Mouse (Mus musculus): Measurements from ENCODE around the gene 1110002E22Rik.

1110002E22Rik gene

GRCm38 (mm10) chr3:138065930-138066329 lies 1.1 kb downstream of the 1110002E22Rik start:
- DNase-seq: no peak

DNA sequence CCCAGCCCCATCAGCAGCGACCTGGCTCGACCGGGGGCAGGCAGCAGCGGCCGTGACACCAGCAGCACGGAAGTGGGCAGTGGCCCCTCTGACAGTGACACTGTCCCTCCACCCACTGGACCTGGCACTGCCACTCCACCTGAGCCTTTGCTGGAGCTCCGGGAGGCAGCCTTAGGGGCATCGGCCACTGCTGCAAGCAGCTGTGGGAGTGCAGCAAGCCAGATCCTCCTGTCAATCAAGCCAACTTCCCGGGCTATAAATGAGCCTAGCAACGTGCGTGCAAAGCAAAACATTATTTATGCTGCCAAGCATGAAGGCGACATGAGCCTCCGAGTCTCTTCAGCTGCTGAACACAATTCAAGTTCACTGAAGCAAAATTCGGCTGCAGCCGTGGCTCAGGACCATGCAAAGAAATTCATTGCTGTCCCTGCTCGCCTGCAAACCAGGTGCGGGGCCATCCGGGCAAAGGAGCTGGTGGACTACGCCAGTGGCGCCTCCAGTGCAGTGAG lies 1.6 kb downstream of the 1110002E22Rik start:
- peak; percentile 14 for DNase-seq

DNA sequence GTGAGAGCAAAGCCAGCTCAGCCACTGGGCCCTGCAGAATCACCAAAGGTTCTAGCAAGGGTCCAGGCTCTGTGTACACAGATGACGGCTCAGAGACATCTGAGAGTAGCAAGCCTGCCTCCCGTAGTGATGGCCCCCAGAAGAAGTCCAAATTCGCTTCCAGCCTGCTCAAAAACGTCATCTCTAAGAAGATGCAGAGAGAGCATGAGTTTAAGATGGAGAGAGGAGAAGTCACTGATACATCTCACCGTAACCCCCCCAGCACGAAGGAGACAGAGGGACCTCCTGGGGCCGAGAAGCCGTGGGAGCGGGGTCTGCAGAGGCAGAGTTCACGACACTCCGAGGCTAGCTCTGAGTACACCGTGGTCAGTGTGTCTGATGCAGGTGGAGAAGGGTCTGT lies 2.4 kb downstream of the 1110002E22Rik start, which contains the start of gene Gm5105:
Gene Gm5105, minus strand, starts transcription at position 101 of the 400 bp plus-strand sequence.
- DNase-seq: no peak

- DNase-seq: no peak
These were observed 3.3 kb downstream of the 1110002E22Rik start for GRCm38 (mm10) chr3:138068103-138068502.

GRCm38 (mm10) chr3:138069756-138070511 lies 5.1 kb downstream of the 1110002E22Rik start:
- DNase-seq: no peak

- no peak for DNase-seq
These were observed 6.2 kb downstream of the 1110002E22Rik start for GRCm38 (mm10) chr3:138071004-138071403.

- no peak for DNase-seq
These were observed 6.7 kb downstream of the 1110002E22Rik start for GRCm38 (mm10) chr3:138071476-138072073.

GRCm38 (mm10) chr3:138074214-138074613 lies 9.4 kb downstream of the 1110002E22Rik start:
- DNase-seq: no peak

GRCm38 (mm10) chr3:138075209-138075608 lies 10.4 kb downstream of the 1110002E22Rik start:
- peak; percentile 47 for DNase-seq

DNA sequence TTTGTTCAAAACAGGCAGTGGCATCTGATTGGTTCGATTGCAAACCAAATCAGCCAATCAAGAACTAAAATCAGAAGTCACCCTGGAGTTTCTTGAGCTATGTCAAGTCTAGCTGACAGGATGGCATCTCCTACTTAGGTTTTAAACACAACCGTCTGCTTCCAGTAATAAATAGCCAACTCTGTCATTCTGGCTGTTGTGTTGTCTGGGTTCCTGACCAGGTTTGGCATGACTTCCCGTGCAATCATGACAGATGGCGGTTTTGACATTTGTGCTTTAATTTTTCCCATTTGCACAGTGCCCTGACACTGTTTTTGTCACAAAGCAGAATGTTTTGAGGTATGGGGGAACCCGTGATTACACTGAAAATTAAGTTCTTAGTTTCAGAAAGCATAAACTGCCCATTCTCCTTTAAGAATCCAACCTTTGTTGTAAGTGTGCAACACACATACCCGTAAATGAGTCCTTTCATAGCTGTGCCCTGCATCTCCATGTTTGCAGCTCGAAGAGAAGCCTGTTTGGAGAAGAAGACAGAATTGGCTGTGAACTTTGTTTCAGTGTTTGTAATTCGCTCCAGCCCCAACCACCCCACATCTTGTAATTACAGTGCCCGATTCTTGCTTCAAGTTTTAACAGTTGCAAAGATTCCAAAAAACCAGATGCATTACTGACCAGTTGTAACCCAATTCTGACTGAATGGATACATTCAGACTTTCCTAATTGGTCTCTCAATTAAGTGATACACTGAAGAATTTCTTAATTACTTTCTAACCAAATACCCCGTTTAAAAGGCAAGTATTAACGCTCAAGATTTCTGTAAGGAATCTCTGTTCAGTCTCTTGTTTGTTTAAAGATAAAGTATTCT lies 12.9 kb downstream of the 1110002E22Rik start:
- no peak for DNase-seq

DNA sequence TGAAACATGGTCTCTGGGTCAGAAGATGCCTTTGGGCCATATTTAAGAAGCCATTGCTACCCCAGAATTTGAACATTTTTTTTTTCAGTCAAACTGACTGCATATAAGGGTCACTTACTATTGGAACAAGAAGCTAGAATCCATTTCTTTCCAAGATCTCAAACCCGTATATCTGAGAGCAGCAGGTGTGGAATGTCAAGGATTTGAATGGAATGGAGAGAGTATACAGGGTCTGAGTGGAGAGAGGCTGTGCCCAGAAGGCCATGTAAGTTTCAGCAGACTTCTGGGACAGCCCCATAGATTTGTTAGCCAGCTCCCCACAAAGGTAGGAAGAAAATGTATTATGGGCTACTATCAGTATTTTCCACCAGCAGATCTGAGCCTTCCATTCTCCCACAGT lies 13.8 kb downstream of the 1110002E22Rik start:
- no peak for DNase-seq

GRCm38 (mm10) chr3:138083073-138083637 lies 18.3 kb downstream of the 1110002E22Rik start:
- no peak for DNase-seq

GRCm38 (mm10) chr3:138083896-138084295 lies 19.0 kb downstream of the 1110002E22Rik start:
- no peak for DNase-seq

GRCm38 (mm10) chr3:138095301-138095700 lies 30.4 kb downstream of the 1110002E22Rik start:
- DNase-seq: peak; percentile 34

DNA sequence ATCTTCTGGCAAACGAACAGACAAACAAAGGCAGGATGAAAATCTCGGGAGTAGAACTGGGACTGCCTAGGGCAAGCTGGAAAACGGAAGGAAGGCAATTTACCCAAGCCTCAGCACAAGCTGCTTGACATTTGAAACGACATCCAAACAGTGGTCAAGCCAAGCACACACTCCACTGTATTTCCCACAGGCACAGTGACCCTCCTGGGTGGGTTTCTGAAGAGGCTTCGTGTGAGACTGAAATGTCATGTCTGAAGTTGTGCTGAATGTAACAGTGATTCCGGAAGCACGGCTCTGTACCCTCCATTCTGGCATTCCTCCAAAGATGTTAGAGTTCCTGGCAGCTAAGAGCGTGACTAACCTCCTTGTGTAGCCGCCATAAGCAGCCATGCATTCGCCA lies 30.9 kb downstream of the 1110002E22Rik start:
- no peak for DNase-seq

DNA sequence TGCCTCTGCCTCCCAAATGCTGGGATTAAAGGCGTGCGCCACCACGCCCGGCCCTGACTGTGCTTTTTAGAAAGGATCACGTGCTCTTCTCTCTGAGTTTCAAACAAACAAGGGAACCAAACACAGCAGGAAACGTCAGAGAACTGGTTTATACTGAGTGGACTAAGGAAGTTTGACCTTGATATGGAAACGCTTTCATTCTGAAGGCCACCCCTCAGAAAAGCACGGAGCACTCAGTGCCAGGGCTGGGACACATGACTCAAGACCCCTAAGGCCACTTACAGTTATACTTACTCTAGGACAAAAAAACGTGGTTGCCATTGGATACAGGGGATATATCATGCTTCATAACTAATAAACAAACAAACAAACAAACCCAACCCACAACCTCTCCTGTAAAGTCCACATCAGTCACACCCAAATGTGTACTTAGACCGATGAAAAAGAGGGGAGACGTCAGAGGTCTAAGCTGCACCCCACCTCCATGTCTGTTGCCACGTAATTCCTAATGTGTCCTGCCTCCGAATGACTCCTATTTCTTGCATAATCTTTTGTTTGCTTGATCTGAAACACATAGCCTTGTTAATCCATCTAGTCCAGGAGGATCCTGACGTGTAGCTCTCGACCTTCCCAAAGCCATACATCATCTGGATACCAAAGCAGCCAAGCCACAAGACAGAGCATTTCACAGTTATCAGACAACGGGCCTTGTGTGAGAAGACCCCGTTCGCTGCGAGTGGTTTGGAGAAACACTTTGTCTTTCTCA lies 31.6 kb downstream of the 1110002E22Rik start:
- DNase-seq: no peak

- no peak for DNase-seq
These were observed 32.9 kb downstream of the 1110002E22Rik start for GRCm38 (mm10) chr3:138097718-138098117.

DNA sequence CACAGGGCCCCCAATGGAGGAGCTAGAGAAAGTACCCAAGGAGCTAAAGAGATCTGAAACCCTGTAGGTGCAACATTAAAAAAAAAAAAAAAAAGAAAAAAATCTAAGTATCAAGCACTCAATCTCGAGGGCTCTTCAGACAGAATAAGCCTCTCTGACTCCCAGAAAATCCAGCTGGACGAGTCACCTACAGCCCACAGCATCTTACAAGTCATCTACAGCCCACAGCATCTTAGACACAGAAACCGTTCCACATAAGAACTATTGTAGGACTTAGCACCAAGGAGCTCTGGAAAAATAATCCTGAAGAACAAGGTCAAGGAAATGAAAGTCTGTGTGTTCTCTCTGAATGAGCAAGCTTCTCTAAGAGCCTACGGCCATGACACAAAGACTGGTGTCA lies 37.1 kb downstream of the 1110002E22Rik start:
- DNase-seq: no peak

DNA sequence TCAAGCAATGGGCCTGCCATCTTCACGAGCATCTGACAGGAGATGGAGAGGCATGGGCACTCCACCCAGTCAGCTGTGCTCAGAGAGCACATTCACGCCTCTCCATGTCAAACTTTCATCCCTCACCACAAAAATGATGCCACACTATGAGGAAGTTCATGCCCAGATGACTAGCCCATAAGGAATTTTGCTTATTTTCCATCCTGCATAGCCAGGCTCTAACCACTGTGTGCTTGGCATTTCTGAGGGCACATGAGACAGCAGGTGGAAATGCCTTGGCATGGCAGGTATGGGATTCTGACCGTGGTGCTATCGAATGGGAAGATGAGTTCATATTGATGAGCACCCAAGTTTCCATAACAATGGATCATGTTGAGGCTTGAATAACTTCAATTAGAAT lies 38.8 kb downstream of the 1110002E22Rik start:
- no peak for DNase-seq

GRCm38 (mm10) chr3:138105056-138105455 lies 40.2 kb downstream of the 1110002E22Rik start:
- DNase-seq: no peak

DNA sequence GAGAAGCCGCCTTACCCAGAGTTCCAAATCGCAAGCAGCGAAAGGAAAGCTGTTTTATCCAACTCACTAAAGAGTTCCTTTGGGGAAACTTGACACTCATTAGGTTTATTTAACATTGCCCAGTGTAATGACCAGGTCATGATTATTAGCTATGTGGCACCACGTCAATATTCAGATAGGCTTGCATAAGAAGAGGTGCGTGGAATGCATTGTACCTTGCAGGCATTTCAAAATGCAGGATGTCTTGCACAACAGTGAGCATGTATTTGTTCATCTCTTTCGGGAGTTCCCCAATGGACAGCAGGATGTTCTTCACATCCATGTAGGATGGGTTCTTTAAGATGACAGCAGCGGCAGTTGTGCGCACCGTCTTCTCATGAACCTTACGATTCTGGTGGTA lies 42.0 kb downstream of the 1110002E22Rik start:
- no peak for DNase-seq
